25 mouse cellular contexts compared by ENCODE assay signal in the genomic region with DNA sequence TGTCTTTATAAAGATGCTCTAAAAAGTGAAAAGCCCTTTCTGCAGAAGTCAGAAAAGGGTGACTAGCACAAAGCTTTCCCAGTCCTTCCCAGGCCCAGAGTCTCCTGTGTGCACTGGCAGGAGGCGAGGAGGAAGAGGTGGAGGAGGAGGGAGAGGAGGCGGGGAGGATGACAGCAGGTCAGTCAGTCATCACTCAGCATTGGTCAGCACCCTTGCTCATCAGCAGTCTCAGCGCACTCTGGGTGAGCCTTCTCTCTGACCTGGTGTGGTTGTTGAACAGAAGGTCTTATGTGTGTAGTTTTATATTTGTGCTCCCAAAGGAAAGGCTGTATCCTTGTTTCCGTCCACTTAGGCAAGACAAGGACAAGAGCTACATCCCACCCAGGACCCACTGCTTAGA.
"Had no signal": no experiment of that assay in that cellular context is flagged by ENCODE, and none has a peak within 500 bp of the region (broad histone marks: within the 10 kb centered on the region; RNA-seq: fewer than 3 reads in every experiment).

No protein-coding gene starts in this region.

- ATAC-seq: hindbrain, embryonic 16.5 days; inflammation-experienced regulatory T-cells, adult 6 months; intestine, embryonic 15.5 days; intestine, postnatal 0 days had no signal

- H3K27ac ChIP-seq: gastrocnemius, adult 2 months; heart, adult 2 months; hindbrain, embryonic 10.5 days; hindbrain, embryonic 12.5 days; hindbrain, embryonic 14.5 days; intestine, embryonic 15.5 days; left cerebral cortex, adult 2 months; limb, embryonic 10.5 days; limb, embryonic 12.5 days; liver, embryonic 13.5 days; liver, embryonic 15.5 days had no signal

- H3K27me3 ChIP-seq: hindbrain, embryonic 12.5 days; intestine, embryonic 15.5 days; limb, embryonic 12.5 days; liver, embryonic 13.5 days; liver, embryonic 15.5 days had no signal

- H3K4me1 ChIP-seq: limb, embryonic 12.5 days had no signal

- H3K4me2 ChIP-seq: heart, embryonic 11.5 days; hindbrain, embryonic 12.5 days; hindbrain, embryonic 14.5 days; intestine, embryonic 15.5 days; limb, embryonic 12.5 days; liver, embryonic 13.5 days; liver, embryonic 15.5 days had no signal

- H3K9ac ChIP-seq: hindbrain, embryonic 12.5 days; hindbrain, embryonic 14.5 days; intestine, embryonic 15.5 days; limb, embryonic 12.5 days; liver, embryonic 13.5 days; liver, embryonic 15.5 days had no signal

- H3K9me3 ChIP-seq: hindbrain, embryonic 10.5 days; hindbrain, embryonic 12.5 days; intestine, embryonic 15.5 days; limb, embryonic 10.5 days; limb, embryonic 12.5 days; liver, embryonic 13.5 days; liver, embryonic 15.5 days had no signal

- DNase-seq: gastrocnemius, adult 2 months; gastrocnemius, postnatal 10 days; gastrocnemius, postnatal 25 days; heart, adult 2 months; heart, postnatal 10 days; heart, postnatal 4 days; kidney, adult 18-20 months; kidney, adult 8-10 months; kidney, postnatal 10 days; kidney, postnatal 25 days; kidney, postnatal 4 days; layer of hippocampus, adult 9-11 months; liver, embryonic 13.5 days had no signal

- H3K4me3 ChIP-seq: gastrocnemius, adult 2 months; heart, adult 2 months; hindbrain, embryonic 10.5 days; hindbrain, embryonic 12.5 days; intestine, embryonic 15.5 days; left cerebral cortex, adult 2 months; limb, embryonic 10.5 days; limb, embryonic 12.5 days; liver, embryonic 13.5 days; liver, embryonic 15.5 days had no signal

- H3K36me3 ChIP-seq: hindbrain, embryonic 10.5 days; hindbrain, embryonic 12.5 days; intestine, embryonic 15.5 days; limb, embryonic 10.5 days; limb, embryonic 12.5 days; liver, embryonic 13.5 days; liver, embryonic 15.5 days had no signal
